Mouse (Mus musculus): ENCODE data around the gene Hmcn1. TPM values are rescaled to one million over a fixed set of nuclear protein-coding genes. Genes with fewer than 3 reads are reported as not detected.

The Hmcn1 gene
- polyA plus RNA-seq, 1 experiment from 2014 or later: 2.0 TPM

DNA sequence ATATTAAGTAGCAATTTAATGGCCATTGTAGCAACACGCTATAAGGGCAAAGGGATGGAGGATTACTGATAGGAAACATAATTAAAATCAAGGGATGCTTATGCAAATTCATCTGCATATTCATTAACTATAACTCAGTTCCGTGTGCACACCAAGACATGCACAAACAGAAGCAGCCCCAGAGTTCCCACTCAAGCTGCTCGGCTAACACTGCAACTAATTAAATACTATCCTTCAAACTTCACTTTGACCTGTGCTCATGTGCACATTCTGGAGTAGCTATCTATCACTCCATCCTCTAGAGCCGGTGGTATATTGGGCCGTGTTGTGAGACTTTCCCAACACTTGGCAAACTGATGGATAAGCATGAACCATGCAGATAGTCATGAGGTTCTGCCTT lies 119.2 kb downstream of the Hmcn1 start:
- H3K36me3 ChIP-seq (ENCODE audit: control insufficient read depth, insufficient read depth, low read length): no peaks in the 10 kb centered on the region
- no peak overlapping the region for H3K4me2 ChIP-seq (ENCODE audit: low read length)
- no peak overlapping the region for H3K4me3 ChIP-seq (ENCODE audit: low read depth, low read length)
- H3K9ac ChIP-seq (ENCODE audit: low read depth, low read length): no peak overlapping the region
- H3K27ac ChIP-seq (ENCODE audit: low read length): no peak overlapping the region
- 62% methylated on average over 5 of the region's 5 CpGs for WGBS
- H3K9me3 ChIP-seq (replicated peaks; ENCODE audit: control insufficient read depth, low read length, poor library complexity, severe bottlenecking): no peaks in the 10 kb centered on the region
- H3K4me1 ChIP-seq (ENCODE audit: control insufficient read depth, insufficient read depth, low read length): no peaks in the 10 kb centered on the region
- H3K27me3 ChIP-seq (ENCODE audit: control insufficient read depth, insufficient read depth, low read depth, low read length): no peaks in the 10 kb centered on the region
- ATAC-seq: no peak

DNA sequence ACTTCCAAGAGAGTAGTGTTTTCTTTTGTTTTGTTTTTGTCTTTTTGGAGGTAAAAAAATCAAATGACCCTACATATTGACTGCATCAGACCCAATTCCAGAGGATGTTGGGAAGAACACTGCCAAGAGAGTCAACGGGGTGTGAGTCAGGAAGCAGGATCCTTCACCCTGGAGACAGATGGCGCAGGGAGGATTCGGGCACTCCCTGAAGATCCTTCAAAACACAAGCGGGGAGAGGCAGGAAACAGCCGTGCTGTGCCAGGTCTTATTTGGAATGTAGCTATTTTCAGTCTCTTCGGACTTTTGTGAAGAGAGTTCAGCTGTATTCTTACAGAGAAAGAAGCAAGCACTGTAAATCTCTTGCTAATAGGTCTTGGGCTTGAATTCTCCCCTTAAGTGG lies 120.0 kb downstream of the Hmcn1 start:
- ATAC-seq: no peak
- no peak overlapping the region for H3K4me2 ChIP-seq (ENCODE audit: low read length)
- no peaks in the 10 kb centered on the region for H3K4me1 ChIP-seq (ENCODE audit: control insufficient read depth, insufficient read depth, low read length)
- H3K36me3 ChIP-seq (ENCODE audit: control insufficient read depth, insufficient read depth, low read length): no peaks in the 10 kb centered on the region
- no peak overlapping the region for H3K9ac ChIP-seq (ENCODE audit: low read depth, low read length)
- no peaks in the 10 kb centered on the region for H3K27me3 ChIP-seq (ENCODE audit: control insufficient read depth, insufficient read depth, low read depth, low read length)
- 86% methylated on average over 6 of the region's 6 CpGs for WGBS
- no peak overlapping the region for H3K27ac ChIP-seq (ENCODE audit: low read length)
- no peaks in the 10 kb centered on the region for H3K9me3 ChIP-seq (replicated peaks; ENCODE audit: control insufficient read depth, low read length, poor library complexity, severe bottlenecking)
- H3K4me3 ChIP-seq (ENCODE audit: low read depth, low read length): no peak overlapping the region

DNA sequence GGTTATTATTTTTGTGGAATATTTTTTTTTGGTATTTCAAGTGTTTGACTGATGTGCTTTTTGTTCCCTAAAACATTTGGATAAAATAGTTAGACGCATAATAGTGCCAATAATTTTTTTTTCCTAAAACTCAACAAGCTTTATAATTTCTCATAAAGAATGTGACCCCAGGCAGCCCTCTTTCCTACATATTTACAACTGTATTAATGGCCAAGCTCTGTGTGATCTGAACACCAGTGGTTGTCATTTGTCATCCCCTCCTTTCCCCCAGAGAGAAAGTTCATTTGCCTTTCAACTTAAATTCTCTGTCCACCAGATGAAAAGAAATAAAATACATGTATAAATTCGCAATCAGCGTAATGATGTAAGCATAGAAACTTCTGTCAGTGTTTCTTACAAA lies 121.1 kb downstream of the Hmcn1 start:
- H3K9ac ChIP-seq (ENCODE audit: low read depth, low read length): no peak overlapping the region
- no peaks in the 10 kb centered on the region for H3K4me1 ChIP-seq (ENCODE audit: control insufficient read depth, insufficient read depth, low read length)
- WGBS: 95% methylated on average over 3 of the region's 3 CpGs
- no peaks in the 10 kb centered on the region for H3K36me3 ChIP-seq (ENCODE audit: control insufficient read depth, insufficient read depth, low read length)
- H3K4me2 ChIP-seq (ENCODE audit: low read length): no peak overlapping the region
- H3K27me3 ChIP-seq (ENCODE audit: control insufficient read depth, insufficient read depth, low read depth, low read length): no peaks in the 10 kb centered on the region
- H3K9me3 ChIP-seq (replicated peaks; ENCODE audit: control insufficient read depth, low read length, poor library complexity, severe bottlenecking): no peaks in the 10 kb centered on the region
- no peak overlapping the region for H3K4me3 ChIP-seq (ENCODE audit: low read depth, low read length)
- no peak for ATAC-seq
- H3K27ac ChIP-seq (ENCODE audit: low read length): no peak overlapping the region

DNA sequence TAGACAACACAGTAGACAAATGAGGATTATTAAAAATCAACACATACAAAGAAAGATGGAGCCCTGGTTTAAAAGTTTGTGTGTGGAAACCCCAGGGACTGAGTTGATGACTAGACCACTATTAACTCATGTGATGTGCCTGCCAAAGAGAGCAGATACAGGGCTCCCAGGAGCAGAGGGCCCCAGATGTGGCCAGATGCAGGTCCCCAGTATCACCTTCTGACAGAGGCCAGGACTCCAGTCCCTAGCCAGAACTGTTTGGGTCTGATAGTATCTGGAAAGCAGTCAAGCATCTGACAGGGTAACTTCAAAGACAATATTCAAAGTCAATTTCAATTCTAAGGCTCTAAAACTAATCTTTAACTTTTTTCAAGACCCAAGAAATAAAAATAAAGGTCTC lies 124.0 kb downstream of the Hmcn1 start:
- Histone ChIP-seq H3K4me1 (ENCODE audit: control insufficient read depth, insufficient read depth, low read length) (no peaks in the 10 kb centered on the region), H3K4me3 (ENCODE audit: low read depth, low read length) (no peak overlapping the region), H3K27ac (ENCODE audit: low read length) (no peak overlapping the region), H3K4me2 (ENCODE audit: low read length) (no peak overlapping the region), H3K9ac (ENCODE audit: low read depth, low read length) (no peak overlapping the region), H3K36me3 (ENCODE audit: control insufficient read depth, insufficient read depth, low read length) (no peaks in the 10 kb centered on the region), H3K27me3 (ENCODE audit: control insufficient read depth, insufficient read depth, low read depth, low read length) (no peaks in the 10 kb centered on the region), H3K9me3 (replicated peaks; ENCODE audit: control insufficient read depth, low read length, poor library complexity, severe bottlenecking) (no peaks in the 10 kb centered on the region)
- ATAC-seq: no peak

DNA sequence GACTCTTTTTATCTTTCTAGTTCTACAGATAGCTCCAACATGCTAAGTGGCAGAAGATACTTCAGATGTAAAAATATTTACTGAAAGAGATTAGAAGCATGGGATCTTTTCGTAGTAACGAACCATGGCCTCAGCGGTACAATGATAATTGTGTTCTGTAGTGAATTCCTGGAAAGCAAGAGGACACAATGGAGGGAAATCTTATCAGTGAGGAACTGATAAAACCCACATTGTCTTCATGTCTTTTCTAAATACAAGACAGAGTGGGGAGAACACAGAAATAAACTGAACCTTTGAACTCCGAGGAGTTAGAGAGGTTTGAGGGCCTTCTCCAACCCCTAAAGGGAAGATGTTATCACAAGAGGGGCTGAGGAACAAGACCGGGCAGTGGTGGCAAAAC lies 126.6 kb downstream of the Hmcn1 start:
- Histone ChIP-seq H3K36me3 (ENCODE audit: control insufficient read depth, insufficient read depth, low read length) (no peaks in the 10 kb centered on the region), H3K4me1 (ENCODE audit: control insufficient read depth, insufficient read depth, low read length) (no peaks in the 10 kb centered on the region), H3K27ac (ENCODE audit: low read length) (no peak overlapping the region), H3K9me3 (replicated peaks; ENCODE audit: control insufficient read depth, low read length, poor library complexity, severe bottlenecking) (no peaks in the 10 kb centered on the region), H3K4me3 (ENCODE audit: low read depth, low read length) (no peak overlapping the region), H3K4me2 (ENCODE audit: low read length) (no peak overlapping the region), H3K27me3 (ENCODE audit: control insufficient read depth, insufficient read depth, low read depth, low read length) (no peaks in the 10 kb centered on the region), H3K9ac (ENCODE audit: low read depth, low read length) (no peak overlapping the region)
- no peak for ATAC-seq
- 76% methylated on average over 5 of the region's 5 CpGs for WGBS

DNA sequence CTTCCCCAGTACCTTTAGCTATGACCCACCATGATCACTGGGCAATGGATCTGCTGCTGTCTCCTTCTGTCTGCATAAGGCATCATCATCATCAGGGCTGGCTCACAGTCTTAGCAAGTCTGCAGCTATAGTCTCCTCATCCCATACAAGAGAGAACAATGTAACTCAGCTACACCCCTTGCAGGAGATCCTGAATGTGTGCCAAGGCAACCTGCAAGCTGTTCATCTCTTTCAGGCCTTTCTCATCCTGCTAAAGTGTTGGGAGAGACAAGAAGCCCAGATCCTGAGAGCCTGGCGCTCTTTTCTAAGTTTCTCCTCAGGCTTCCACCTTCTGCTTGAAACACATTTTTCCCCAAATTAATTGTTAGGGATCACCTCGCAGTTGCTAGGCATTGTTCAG lies 135.5 kb downstream of the Hmcn1 start:
- WGBS: 56% methylated on average over 2 of the region's 2 CpGs
- Histone ChIP-seq H3K4me2 (ENCODE audit: low read length) (no peak overlapping the region), H3K9ac (ENCODE audit: low read depth, low read length) (no peak overlapping the region), H3K27me3 (ENCODE audit: control insufficient read depth, insufficient read depth, low read depth, low read length) (no peaks in the 10 kb centered on the region), H3K36me3 (ENCODE audit: control insufficient read depth, insufficient read depth, low read length) (no peaks in the 10 kb centered on the region), H3K27ac (ENCODE audit: low read length) (no peak overlapping the region), H3K4me1 (ENCODE audit: control insufficient read depth, insufficient read depth, low read length) (no peaks in the 10 kb centered on the region), H3K4me3 (ENCODE audit: low read depth, low read length) (no peak overlapping the region), H3K9me3 (replicated peaks; ENCODE audit: control insufficient read depth, low read length, poor library complexity, severe bottlenecking) (no peaks in the 10 kb centered on the region)
- ATAC-seq: no peak

DNA sequence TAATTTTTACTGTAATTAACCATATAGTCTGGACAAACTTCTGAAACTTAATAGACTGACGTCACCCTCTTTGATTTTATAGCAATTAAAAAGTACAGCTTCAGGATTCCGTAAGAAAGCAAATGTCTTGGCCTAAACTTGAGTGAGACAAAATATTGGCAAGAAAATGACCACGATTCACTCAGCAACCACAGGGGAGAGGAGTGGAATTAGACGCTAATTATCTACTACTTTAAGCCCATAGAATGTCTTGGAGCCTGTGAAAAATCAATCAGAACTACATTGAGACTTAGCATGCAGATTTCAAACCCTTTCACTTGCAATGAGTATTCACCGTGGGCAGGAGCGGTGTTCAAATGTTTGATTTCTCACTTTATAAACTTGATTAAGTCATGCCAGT lies 159.8 kb downstream of the Hmcn1 start:
- ATAC-seq: no peak
- 75% methylated on average over 6 of the region's 6 CpGs for WGBS
- H3K4me2 ChIP-seq (ENCODE audit: low read length): no peak overlapping the region
- no peaks in the 10 kb centered on the region for H3K9me3 ChIP-seq (replicated peaks; ENCODE audit: control insufficient read depth, low read length, poor library complexity, severe bottlenecking)
- H3K9ac ChIP-seq (ENCODE audit: low read depth, low read length): no peak overlapping the region
- H3K4me3 ChIP-seq (ENCODE audit: low read depth, low read length): no peak overlapping the region
- no peaks in the 10 kb centered on the region for H3K36me3 ChIP-seq (ENCODE audit: control insufficient read depth, insufficient read depth, low read length)
- H3K4me1 ChIP-seq (ENCODE audit: control insufficient read depth, insufficient read depth, low read length): no peaks in the 10 kb centered on the region
- no peak overlapping the region for H3K27ac ChIP-seq (ENCODE audit: low read length)
- H3K27me3 ChIP-seq (ENCODE audit: control insufficient read depth, insufficient read depth, low read depth, low read length): no peaks in the 10 kb centered on the region

DNA sequence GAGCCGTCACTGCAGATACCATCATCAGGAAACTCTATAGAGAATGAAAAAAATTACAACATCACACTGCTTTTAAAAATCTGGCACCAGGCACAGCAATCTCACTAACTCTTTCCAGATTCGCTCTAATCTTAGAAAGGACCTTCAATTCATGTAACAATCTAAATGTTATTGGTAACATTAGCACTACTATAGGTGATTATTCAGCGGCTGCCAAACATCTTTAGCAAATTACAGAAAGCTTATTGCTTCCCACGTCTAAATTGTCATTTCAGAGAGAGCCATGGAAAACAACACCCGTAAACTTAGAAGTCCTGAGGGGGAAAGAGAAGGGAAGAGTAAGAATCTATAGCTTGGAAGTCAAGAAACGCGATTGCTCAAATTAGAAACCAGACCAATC lies 163.4 kb downstream of the Hmcn1 start:
- Histone ChIP-seq H3K36me3 (ENCODE audit: control insufficient read depth, insufficient read depth, low read length) (no peaks in the 10 kb centered on the region), H3K4me1 (ENCODE audit: control insufficient read depth, insufficient read depth, low read length) (no peaks in the 10 kb centered on the region), H3K9me3 (replicated peaks; ENCODE audit: control insufficient read depth, low read length, poor library complexity, severe bottlenecking) (no peaks in the 10 kb centered on the region), H3K4me3 (ENCODE audit: low read depth, low read length) (no peak overlapping the region), H3K4me2 (ENCODE audit: low read length) (no peak overlapping the region), H3K27ac (ENCODE audit: low read length) (no peak overlapping the region), H3K9ac (ENCODE audit: low read depth, low read length) (no peak overlapping the region), H3K27me3 (ENCODE audit: control insufficient read depth, insufficient read depth, low read depth, low read length) (no peaks in the 10 kb centered on the region)
- no peak for ATAC-seq
- WGBS: 81% methylated on average over 7 of the region's 7 CpGs

DNA sequence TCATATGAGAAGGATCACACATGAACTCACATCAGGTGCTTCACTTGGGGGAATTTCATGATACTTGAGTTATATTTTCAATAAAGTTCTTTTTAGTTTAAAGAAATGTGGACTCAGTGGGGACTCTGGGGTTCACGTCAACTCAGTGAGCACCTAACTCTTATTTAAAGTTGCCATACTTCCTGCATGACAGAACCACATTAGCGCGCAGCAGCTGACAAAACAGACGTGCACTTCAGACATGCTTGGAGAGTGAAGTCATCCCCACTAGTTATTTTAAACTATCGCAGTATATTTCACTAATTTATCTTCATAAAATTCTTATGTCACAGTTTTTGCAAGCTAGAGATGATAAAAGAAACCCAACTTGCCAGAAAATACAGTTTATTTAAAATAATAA lies 166.1 kb downstream of the Hmcn1 start:
- no peak overlapping the region for H3K4me2 ChIP-seq (ENCODE audit: low read length)
- no peak for ATAC-seq
- H3K9ac ChIP-seq (ENCODE audit: low read depth, low read length): no peak overlapping the region
- no peak overlapping the region for H3K27ac ChIP-seq (ENCODE audit: low read length)
- no peak overlapping the region for H3K4me3 ChIP-seq (ENCODE audit: low read depth, low read length)
- H3K4me1 ChIP-seq (ENCODE audit: control insufficient read depth, insufficient read depth, low read length): no peaks in the 10 kb centered on the region
- H3K9me3 ChIP-seq (replicated peaks; ENCODE audit: control insufficient read depth, low read length, poor library complexity, severe bottlenecking): no peaks in the 10 kb centered on the region
- 89% methylated on average over 5 of the region's 5 CpGs for WGBS
- H3K36me3 ChIP-seq (ENCODE audit: control insufficient read depth, insufficient read depth, low read length): no peaks in the 10 kb centered on the region
- no peaks in the 10 kb centered on the region for H3K27me3 ChIP-seq (ENCODE audit: control insufficient read depth, insufficient read depth, low read depth, low read length)

Data from midbrain, embryonic 16.5 days (tissue).